Mouse (Mus musculus) cerebellum, adult 11-12 months (tissue): ENCODE measurements around the gene Arl4c.
"Not testable (repeated sequence)": the region's sequence is repeated elsewhere in the genome, so short reads cannot be mapped to it uniquely, and the experiment has no call there.

Experiments
- DNase-seq: peaks from one replicate; pipeline ENCODE4 v3.0.0; 2022

Arl4c gene

GRCm38 (mm10) chr1:88654521-88655472, 47.2 kb downstream of the Arl4c start:
- no peak for DNase-seq

GRCm38 (mm10) chr1:88653614-88654520, 48.2 kb downstream of the Arl4c start:
- no peak for DNase-seq

GRCm38 (mm10) chr1:88652682-88653081, 49.3 kb downstream of the Arl4c start:
- DNase-seq, result no peak

- no peak for DNase-seq
Measured at GRCm38 (mm10) chr1:88651668-88652067, 50.4 kb downstream of the Arl4c start.

- no peak for DNase-seq
Measured at GRCm38 (mm10) chr1:88648742-88649141, 53.3 kb downstream of the Arl4c start.

GRCm38 (mm10) chr1:88645599-88646119, 56.4 kb downstream of the Arl4c start:
- no peak for DNase-seq

GRCm38 (mm10) chr1:88644417-88644816, 57.6 kb downstream of the Arl4c start:
- no peak for DNase-seq

GRCm38 (mm10) chr1:88643181-88643823, 58.7 kb downstream of the Arl4c start:
- DNase-seq, result no peak

- no peak for DNase-seq
Measured at GRCm38 (mm10) chr1:88642735-88643134, 59.3 kb downstream of the Arl4c start.

GRCm38 (mm10) chr1:88641678-88642215, 60.3 kb downstream of the Arl4c start:
- no peak for DNase-seq

- no peak for DNase-seq
Measured at GRCm38 (mm10) chr1:88641194-88641593, 60.8 kb downstream of the Arl4c start.

- DNase-seq, result no peak
Measured at GRCm38 (mm10) chr1:88639432-88640281, 62.4 kb downstream of the Arl4c start.

GRCm38 (mm10) chr1:88638622-88639021, 63.4 kb downstream of the Arl4c start:
- no peak for DNase-seq

- DNase-seq, result not testable (repeated sequence)
Measured at GRCm38 (mm10) chr1:88636579-88637161, 65.4 kb downstream of the Arl4c start.

- DNase-seq, result no peak
Measured at GRCm38 (mm10) chr1:88635659-88636058, 66.4 kb downstream of the Arl4c start.

GRCm38 (mm10) chr1:88632851-88633250, 69.2 kb downstream of the Arl4c start:
- DNase-seq, result no peak

GRCm38 (mm10) chr1:88629966-88630488, 72.0 kb downstream of the Arl4c start:
- DNase-seq, result no peak

- no peak for DNase-seq
Measured at GRCm38 (mm10) chr1:88625190-88625589, 76.8 kb downstream of the Arl4c start.

- no peak for DNase-seq
Measured at GRCm38 (mm10) chr1:88624376-88624775, 77.6 kb downstream of the Arl4c start.

GRCm38 (mm10) chr1:88623541-88624115, 78.4 kb downstream of the Arl4c start:
- no peak for DNase-seq
